Mouse (Mus musculus) lung, postnatal 0 days (tissue): ENCODE data around the gene Tnnc2. TPM values are rescaled to one million over a fixed set of nuclear protein-coding genes. Genes with fewer than 3 reads are reported as not detected.
A peak's percentile ranks its signal among the peaks of the same experiment; 100 is the strongest.

Experiments
- ATAC-seq: fragments of 200-750 bp; cut with Nextera tagmentation; 2 replicates; pipeline ENCODE4 v1.8.0; 2017; ENCODE audit warnings: moderate library complexity
- DNase-seq: peaks from one replicate; pipeline ENCODE4 v3.0.0-alpha.2; 2016; ENCODE audit warnings: low spot score
- H3K27ac ChIP-seq: fragments of 300-500 bp; sonication (generic); 2 replicates; pipeline ENCODE4 v1.5.1; 2014; ENCODE audit warnings: antibody characterized with exemption, mild to moderate bottlenecking, low read length, mixed read lengths
- H3K27me3 ChIP-seq: fragments of 300-500 bp; sonication (generic); replicated peaks from 2 replicates; pipeline ENCODE4 v1.6.1; 2014; ENCODE audit warnings: low read length, mixed read lengths; ENCODE audit not compliant: insufficient read depth
- H3K36me3 ChIP-seq: fragments of 300-500 bp; sonication (generic); 2 replicates; pipeline ENCODE4 v1.6.1; 2014; ENCODE audit warnings: low read length, mixed read lengths; ENCODE audit not compliant: insufficient read depth
- H3K4me1 ChIP-seq: fragments of 300-500 bp; sonication (generic); 2 replicates; pipeline ENCODE4 v1.6.1; 2014; ENCODE audit warnings: antibody characterized with exemption, low read depth, low read length, mixed read lengths; ENCODE audit not compliant: insufficient read depth
- H3K4me2 ChIP-seq: fragments of 300-500 bp; sonication (generic); replicated peaks from 2 replicates; pipeline ENCODE4 v1.6.1; 2014; ENCODE audit warnings: low read depth, mild to moderate bottlenecking, low read length, moderate library complexity, mixed read lengths
- H3K4me3 ChIP-seq: fragments of 300-500 bp; sonication (generic); 2 replicates; pipeline ENCODE4 v1.5.1; 2014; ENCODE audit warnings: low read depth, low read length
- H3K9ac ChIP-seq: fragments of 300-500 bp; sonication (generic); replicated peaks from 2 replicates; pipeline ENCODE4 v1.6.1; 2014; ENCODE audit warnings: low read depth, mild to moderate bottlenecking
- H3K9me3 ChIP-seq: fragments of 300-500 bp; sonication (generic); 2 replicates; pipeline ENCODE4 v1.6.1; 2016; ENCODE audit warnings: low read length, mixed read lengths
- CTCF ChIP-seq: IDR thresholded peaks from 2 replicates; pipeline ENCODE4 v1.5.1; 2016; ENCODE audit warnings: antibody characterized with exemption, mild to moderate bottlenecking
- EP300 ChIP-seq: IDR thresholded peaks from 2 replicates; pipeline ENCODE4 v1.6.1; 2016; ENCODE audit warnings: antibody characterized with exemption, mild to moderate bottlenecking, control low read depth
- WGBS: fragments of 180-500 bp; shearing (Covaris S2); extraction: QIAGEN DNeasy Blood & Tissue Kit; methylation state at CpG from one replicate; pipeline ENCODE4 v1.1.7; 2014; 5-methylcytosine and 5-hydroxymethylcytosine counted together
- polyA plus RNA-seq: library from polyadenylated mRNA; unstranded; fragments of >200 nt; fragmentation: Nextera tagmentation; extraction: Ambion mirVana; gene quantifications from 2 replicates; pipeline ENCODE4 v1.2.1, GENCODE M21; 2015

The Tnnc2 gene
- polyA plus RNA-seq, 1 experiment from 2014 or later, result 0.47 TPM

- Histone ChIP-seq H3K4me1 (no peaks in the 10 kb centered on the region), H3K9me3 (no peaks in the 10 kb centered on the region), H3K36me3 (no peaks in the 10 kb centered on the region), H3K27ac (no peak overlapping the region), H3K27me3 (no peaks in the 10 kb centered on the region), H3K4me3 (no peak overlapping the region), H3K9ac (no peak overlapping the region), H3K4me2 (no peak overlapping the region)
- TF ChIP-seq CTCF, result no peak
- no peak for TF ChIP-seq EP300
- WGBS, result 59% methylated on average over 7 of the region's 7 CpGs
- ATAC-seq (no peak), DNase-seq (no peak)
Observed at GRCm38 (mm10) chr2:164778809-164779208, 958 bp downstream of the Tnnc2 start.

GRCm38 (mm10) chr2:164778015-164778287 is 1.8 kb downstream of the Tnnc2 start:
- Histone ChIP-seq H3K9ac (no peak overlapping the region), H3K27me3 (no peaks in the 10 kb centered on the region), H3K36me3 (no peaks in the 10 kb centered on the region), H3K27ac (no peak overlapping the region), H3K9me3 (no peaks in the 10 kb centered on the region), H3K4me2 (no peak overlapping the region), H3K4me1 (no peaks in the 10 kb centered on the region), H3K4me3 (no peak overlapping the region)
- ATAC-seq, result no peak
- TF ChIP-seq EP300 (no peak), CTCF (no peak)
- WGBS, result 87% methylated on average over 11 of the region's 11 CpGs
- DNase-seq, result no peak

GRCm38 (mm10) chr2:164777246-164778014 is 2.3 kb downstream of the Tnnc2 start:
- Histone ChIP-seq H3K36me3 (no peaks in the 10 kb centered on the region), H3K4me3 (no peak overlapping the region), H3K4me2 (no peak overlapping the region), H3K9ac (no peak overlapping the region), H3K9me3 (no peaks in the 10 kb centered on the region), H3K27me3 (no peaks in the 10 kb centered on the region), H3K4me1 (no peaks in the 10 kb centered on the region), H3K27ac (no peak overlapping the region)
- 78% methylated on average over 30 of the region's 30 CpGs for WGBS
- DNase-seq (no peak), ATAC-seq (no peak)
- TF ChIP-seq CTCF (no peak), EP300 (no peak)

GRCm38 (mm10) chr2:164776801-164777200 is 3.0 kb downstream of the Tnnc2 start:
- ATAC-seq (no peak), DNase-seq (no peak)
- no peaks in the 10 kb centered on the region for H3K36me3 ChIP-seq
- 67% methylated on average over 17 of the region's 17 CpGs for WGBS
- no peak overlapping the region for H3K27ac ChIP-seq
- H3K27me3 ChIP-seq, result no peaks in the 10 kb centered on the region
- H3K4me2 ChIP-seq, result no peak overlapping the region
- H3K9me3 ChIP-seq, result no peaks in the 10 kb centered on the region
- H3K9ac ChIP-seq, result no peak overlapping the region
- no peaks in the 10 kb centered on the region for H3K4me1 ChIP-seq
- H3K4me3 ChIP-seq, result no peak overlapping the region
- no peak for TF ChIP-seq EP300
- no peak for TF ChIP-seq CTCF

- Histone ChIP-seq H3K9me3 (no peaks in the 10 kb centered on the region), H3K27me3 (no peaks in the 10 kb centered on the region), H3K36me3 (no peaks in the 10 kb centered on the region), H3K9ac (no peak overlapping the region), H3K4me1 (no peaks in the 10 kb centered on the region), H3K27ac (no peak overlapping the region), H3K4me3 (no peak overlapping the region), H3K4me2 (no peak overlapping the region)
- WGBS, result 69% methylated on average over 6 of the region's 6 CpGs
- no peak for TF ChIP-seq CTCF
- no peak for TF ChIP-seq EP300
- DNase-seq (no peak), ATAC-seq (no peak)
Observed at GRCm38 (mm10) chr2:164776130-164776529, 3.6 kb downstream of the Tnnc2 start.

- TF ChIP-seq CTCF (no peak), EP300 (peak; percentile 53)
- H3K27ac ChIP-seq, result no peak overlapping the region
- no peaks in the 10 kb centered on the region for H3K36me3 ChIP-seq
- peaks cover 8% of the 10 kb centered on the region for H3K4me1 ChIP-seq
- H3K9me3 ChIP-seq, result no peaks in the 10 kb centered on the region
- H3K4me2 ChIP-seq, result no peak overlapping the region
- H3K4me3 ChIP-seq, result no peak overlapping the region
- 67% methylated on average over 5 of the region's 5 CpGs for WGBS
- H3K27me3 ChIP-seq, result no peaks in the 10 kb centered on the region
- ATAC-seq (no peak), DNase-seq (no peak)
- no peak overlapping the region for H3K9ac ChIP-seq
Observed at GRCm38 (mm10) chr2:164773989-164774364, 5.8 kb downstream of the Tnnc2 start.
